Mouse (Mus musculus) left cerebral cortex, adult 9 months (tissue): ENCODE measurements at regions not wholly inside any gene's neighbourhood (a gene's known extent, or its start where the extent isn't known, plus 50 kb on each side); places are given as distances from the start of the nearest gene placed in this dataset.

Experiments
- DNase-seq, 2 experiments: peaks; one replicate each; pipeline ENCODE4 v3.0.0; 2022; ENCODE audit warnings: low spot score in 2 of 2

- no peak for DNase-seq
These were observed 66.0 kb upstream of the Fat4 start for GRCm38 (mm10) chr3:38820787-38821186.

GRCm38 (mm10) chr3:38820315-38820714 is 66.4 kb upstream of the Fat4 start:
- peak in 1 of 2 experiments; percentile 13 for DNase-seq

GRCm38 (mm10) chr3:38817651-38818050 is 69.1 kb upstream of the Fat4 start:
- DNase-seq: no peak

DNA sequence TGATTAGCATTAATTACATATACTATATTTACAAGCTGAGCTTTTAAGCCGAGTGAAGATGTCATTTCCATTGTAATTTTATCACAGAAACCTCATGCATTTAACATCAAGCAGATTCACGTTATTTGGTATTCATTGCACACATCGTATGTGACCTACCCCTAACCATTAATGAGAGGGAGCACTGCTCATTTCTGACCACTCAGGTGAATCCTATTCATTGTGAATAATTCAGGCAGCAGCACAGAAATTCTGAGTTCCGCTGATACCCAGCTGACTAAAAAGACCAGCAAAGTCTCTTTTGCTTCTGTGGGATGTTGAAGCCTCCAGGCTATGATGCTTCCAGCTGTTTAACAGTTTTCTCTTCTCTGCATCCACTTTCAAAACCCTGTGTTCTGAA is 74.3 kb upstream of the Fat4 start:
- no peak for DNase-seq

DNA sequence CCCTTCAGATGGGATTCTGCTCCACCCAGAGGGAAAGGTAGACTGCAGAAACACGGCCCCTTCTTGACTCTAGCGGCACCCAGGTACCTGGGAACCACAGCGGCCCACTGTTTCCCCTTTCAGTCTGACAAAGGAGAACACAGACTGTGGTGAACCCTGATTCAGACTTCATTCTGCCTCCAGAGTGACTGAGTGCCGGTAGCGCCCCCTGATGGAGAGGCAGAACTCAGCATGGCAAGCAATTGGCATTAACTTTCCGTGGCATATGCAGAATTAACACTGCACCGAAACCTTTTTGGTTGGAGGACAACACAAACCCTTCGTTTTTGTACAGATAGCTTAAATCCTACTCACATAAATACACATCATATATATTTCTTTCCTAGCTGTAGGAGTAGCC is 75.1 kb upstream of the Fat4 start:
- DNase-seq: no peak

DNA sequence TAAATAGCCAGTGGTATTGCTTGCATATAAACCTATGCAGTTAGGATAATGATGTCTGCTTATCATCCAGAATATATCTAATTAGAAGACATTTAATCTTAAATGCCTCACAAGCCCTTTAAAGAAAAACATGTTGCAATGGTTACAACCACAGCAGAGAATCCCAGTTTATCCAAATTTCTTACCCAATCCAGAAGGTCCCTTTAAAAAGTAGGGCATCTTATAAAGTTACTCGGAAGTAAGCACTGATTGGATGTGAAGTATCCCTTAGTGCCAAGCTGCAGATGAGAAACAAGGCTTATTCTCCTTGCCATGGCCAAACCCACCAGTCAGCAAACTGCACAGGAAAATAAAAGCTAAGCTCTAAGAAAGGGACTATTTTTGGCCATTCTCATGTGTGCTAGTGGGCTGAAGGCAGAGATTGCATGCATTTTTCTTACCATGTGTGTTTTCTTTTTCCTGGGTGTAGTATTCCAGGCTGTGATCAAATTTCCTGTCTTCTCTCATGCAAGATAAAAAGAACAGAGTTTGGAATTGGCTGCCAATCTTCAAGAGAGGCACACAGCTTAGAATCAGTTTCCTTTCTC is 80.2 kb upstream of the Fat4 start:
- no peak for DNase-seq

GRCm38 (mm10) chr3:38806036-38806435 is 80.7 kb upstream of the Fat4 start:
- DNase-seq: no peak

GRCm38 (mm10) chr3:38795646-38796301 is 91.0 kb upstream of the Fat4 start:
- DNase-seq: peak in 1 of 2 experiments; percentile 10

DNA sequence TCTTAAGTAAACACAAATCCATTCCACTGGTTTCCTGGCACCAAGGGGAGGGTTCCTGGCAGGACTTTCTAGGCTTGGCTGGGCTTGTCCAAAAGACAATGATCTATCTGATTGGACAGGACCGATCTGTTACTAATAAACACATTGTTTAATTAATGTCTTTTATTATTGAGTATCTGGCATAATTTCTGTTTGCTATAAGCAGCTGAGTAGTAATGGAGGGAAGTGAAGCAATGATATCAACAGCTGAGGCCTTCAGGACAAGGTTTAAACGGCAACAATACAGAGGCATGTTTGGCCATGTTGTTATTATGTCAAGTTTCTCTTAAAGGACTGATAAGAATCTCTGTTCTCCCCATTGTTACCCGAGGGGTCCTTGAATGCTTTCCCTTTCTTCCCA is 93.5 kb upstream of the Fat4 start:
- no peak for DNase-seq

DNA sequence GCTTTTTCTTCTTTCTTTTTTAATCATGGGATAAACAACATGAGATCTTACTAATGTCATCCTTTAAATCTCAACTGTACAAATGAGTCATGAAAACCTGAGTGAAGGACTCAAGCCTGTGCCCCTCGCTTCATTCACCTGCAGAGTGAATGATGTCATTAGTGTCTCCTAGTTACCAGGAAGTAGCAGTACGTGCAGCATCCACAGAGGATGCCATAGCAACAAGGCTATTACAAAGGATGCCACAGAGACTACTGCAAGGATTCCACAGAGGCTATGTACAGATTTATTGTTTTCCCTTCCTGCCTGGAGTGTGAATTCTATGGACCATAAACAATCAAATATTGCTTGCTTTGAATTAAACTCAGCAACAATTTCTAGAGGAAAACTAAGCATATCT is 98.0 kb upstream of the Fat4 start:
- no peak for DNase-seq

DNA sequence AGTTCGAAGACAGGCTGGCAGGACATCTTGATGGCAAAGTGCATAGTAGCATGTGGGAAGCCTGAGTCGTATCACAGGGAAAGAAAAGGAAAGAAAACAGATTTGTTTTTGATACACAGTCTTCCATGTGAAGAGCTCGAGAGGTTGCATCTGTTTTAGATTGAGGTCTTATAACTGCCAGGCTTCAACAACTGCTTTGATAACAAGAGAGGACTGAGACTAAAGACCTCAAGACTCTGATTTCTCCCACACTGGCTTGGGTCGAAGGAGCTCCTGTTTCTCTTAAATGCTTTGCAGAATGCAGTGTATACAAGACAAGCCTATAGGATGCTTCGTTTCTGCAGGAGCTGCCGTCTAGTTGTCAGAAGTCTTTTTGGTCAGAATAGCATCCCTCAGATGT is 103.0 kb upstream of the Fat4 start:
- no peak for DNase-seq

- DNase-seq: no peak
These were observed 103.7 kb upstream of the Fat4 start for GRCm38 (mm10) chr3:38783051-38783450.

DNA sequence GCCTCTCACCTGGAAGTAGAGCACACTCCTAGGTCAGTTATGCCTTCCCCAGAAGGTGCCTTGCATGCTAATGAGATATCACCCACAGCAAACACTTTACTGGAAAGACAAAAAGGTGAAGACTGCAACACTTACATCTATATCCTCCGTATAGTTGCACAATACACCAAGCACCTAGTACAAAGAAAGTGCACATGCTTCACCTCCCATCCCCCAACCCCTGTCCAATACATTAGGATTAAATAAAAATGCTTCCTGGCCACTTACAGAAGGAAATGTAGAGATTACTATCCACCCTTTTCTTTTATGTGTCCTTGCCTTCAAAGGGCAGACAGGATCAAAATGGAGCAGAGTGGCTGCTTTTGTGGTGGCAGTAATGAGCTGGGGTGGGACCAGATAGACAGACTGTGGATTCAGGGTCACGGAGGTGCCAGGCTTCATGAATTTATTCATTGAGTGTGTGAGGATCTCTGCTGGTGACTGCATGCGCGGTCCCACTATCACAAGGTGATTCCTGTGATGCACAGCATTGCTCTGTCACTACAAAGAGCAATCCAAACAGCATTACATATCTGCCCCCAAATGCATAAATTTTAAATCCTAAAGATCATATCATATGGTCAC is 109.9 kb upstream of the Fat4 start:
- no peak for DNase-seq

- DNase-seq: no peak
These were observed 132.1 kb upstream of the Fat4 start for GRCm38 (mm10) chr3:38754632-38755123.

DNA sequence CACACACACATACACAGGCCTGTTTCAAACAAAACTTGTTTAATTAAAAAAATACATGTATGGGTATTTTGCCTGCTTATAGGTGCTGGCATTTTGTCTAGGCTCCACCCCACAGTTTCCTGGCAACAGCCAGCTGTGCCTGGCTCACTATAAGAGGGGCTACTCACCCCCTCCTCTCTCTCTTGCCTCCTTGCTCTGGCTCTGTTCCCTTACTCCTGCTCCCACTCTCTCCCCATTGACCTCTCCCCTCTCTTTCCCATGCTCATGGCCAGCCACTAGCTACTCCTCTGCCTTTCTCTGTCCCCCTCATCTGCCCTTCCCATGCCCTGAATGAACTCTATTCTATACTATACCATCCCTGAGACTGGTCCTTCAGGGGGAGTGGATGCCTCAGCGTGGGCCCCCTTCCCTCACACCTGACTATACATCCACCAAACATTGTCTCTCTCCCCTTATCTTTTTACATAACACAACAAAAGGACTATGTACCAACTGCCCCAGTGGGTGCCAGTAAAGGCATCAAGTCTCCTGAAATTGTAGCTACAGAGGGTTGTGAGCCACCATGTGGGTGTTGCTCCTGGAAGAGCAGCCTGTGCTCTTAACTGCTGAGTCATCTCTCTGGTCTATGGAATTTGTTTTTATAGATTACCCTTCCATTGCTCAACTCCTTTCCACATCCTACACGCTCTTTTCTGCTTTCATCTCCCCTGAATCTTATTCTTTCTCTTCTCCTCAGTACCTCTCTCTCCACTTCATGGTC is 133.1 kb upstream of the Fat4 start:
- no peak for DNase-seq

- DNase-seq: no peak
These were observed 144.6 kb upstream of the Fat4 start for GRCm38 (mm10) chr3:38742155-38742554.

GRCm38 (mm10) chr3:38722606-38723005 is 164.1 kb upstream of the Fat4 start:
- no peak for DNase-seq

DNA sequence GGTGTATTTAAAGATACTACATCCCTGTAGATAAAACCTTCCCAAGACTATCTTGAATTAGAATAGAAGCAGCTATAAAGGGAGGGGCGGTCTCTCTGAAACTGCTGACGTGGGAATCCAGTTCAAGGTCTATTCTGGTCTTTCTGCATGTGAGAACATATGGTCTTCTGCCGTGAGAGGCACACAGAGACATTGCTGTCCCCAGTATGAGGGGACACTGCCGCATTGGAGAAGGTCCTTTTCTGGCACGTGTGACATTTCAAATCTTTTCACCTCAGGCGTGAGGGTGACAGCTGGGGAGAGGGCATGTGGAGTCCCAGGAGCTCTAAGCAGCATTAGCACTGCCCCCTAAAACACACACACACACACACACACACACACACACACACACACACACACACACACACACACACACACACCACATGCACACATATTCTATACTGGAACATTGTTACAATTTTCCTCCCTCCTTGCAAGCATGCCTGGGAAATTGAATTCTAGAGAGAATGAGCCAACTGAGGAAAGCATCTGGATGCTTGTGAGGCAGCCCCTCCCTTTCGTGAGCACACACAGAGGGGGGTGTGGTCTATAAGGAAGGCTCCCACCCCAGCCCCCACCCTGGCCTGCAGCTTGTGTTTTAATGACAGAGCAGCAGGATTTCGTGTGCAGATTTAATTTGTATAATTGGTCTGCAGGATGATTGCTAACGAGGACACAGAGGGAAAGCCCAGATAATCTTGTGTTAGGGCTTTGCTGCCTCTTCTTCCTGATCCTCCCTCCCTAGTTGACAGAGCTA is 174.5 kb upstream of the Fat4 start:
- peak in 1 of 2 experiments; percentile 5 for DNase-seq

GRCm38 (mm10) chr3:38711229-38711628 is 175.5 kb upstream of the Fat4 start:
- DNase-seq: no peak

DNA sequence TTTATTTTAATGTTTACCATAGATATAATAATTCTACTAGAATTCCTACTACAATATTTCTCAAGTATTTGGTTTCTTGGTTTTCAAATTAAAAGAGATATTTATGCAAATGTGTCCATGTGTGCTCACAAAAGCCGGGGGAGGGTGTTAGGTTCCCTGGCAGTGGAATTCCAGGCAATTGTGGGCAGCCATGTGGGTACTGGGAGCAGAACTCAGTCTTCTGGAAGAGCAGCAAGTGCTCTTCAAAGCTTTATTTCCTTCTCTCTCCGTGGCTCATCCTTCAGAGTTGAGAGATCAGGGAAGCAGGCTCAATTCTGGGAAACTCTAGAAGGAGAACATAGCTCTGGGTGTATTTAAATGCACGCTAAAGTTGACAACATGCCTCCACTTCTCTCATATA is 178.8 kb upstream of the Fat4 start:
- DNase-seq: peak in 1 of 2 experiments; percentile 47

- DNase-seq: no peak
These were observed 187.5 kb upstream of the Fat4 start for GRCm38 (mm10) chr3:38699206-38699605.

DNA sequence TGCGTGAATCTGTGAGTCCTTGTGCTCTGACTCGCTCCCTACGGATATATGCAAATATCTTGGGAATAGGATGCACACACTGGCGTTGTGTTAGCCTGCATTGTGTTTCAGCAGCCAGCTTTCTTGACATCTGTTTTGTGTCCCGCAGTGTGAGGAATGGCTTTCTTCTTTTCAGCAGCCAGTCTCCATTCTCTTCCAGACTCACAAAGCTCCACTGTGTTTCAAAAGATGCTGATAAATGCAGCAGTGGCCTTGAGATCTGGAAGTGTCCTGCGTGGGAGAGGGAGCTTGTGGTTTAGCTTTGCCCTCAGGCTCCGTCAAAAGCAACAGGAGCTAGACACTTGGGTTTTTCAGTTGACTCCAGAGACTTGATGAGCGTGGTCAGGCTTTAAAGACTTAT is 188.9 kb upstream of the Fat4 start:
- no peak for DNase-seq
